Mouse (Mus musculus) neural tube, embryonic 12.5 days (tissue): ENCODE results near the gene Ptprg. TPM values are rescaled to one million over a fixed set of nuclear protein-coding genes. Genes with fewer than 3 reads are reported as not detected.

Experiments used
- ATAC-seq: fragments of 200-750 bp; cut with Nextera tagmentation; 2 replicates; pipeline ENCODE4 v1.8.0; 2017; ENCODE audit warnings: low read depth, mild to moderate bottlenecking, moderate TSS enrichment, moderate library complexity; ENCODE audit not compliant: low FRiP score
- H3K27ac ChIP-seq: fragments of 300-500 bp; sonication (generic); 2 replicates; pipeline ENCODE4 v1.5.1; 2016
- H3K27me3 ChIP-seq: fragments of 300-500 bp; sonication (generic); replicated peaks from 2 replicates; pipeline ENCODE4 v1.6.1; 2016; ENCODE audit warnings: mild to moderate bottlenecking
- H3K36me3 ChIP-seq: fragments of 300-500 bp; sonication (generic); 2 replicates; pipeline ENCODE4 v1.6.1; 2016; ENCODE audit warnings: mild to moderate bottlenecking
- H3K4me1 ChIP-seq: fragments of 300-500 bp; sonication (generic); 2 replicates; pipeline ENCODE4 v1.6.1; 2016
- H3K4me2 ChIP-seq: fragments of 300-500 bp; sonication (generic); replicated peaks from 2 replicates; pipeline ENCODE4 v1.6.1; 2016; ENCODE audit warnings: mild to moderate bottlenecking
- H3K4me3 ChIP-seq: fragments of 300-500 bp; sonication (generic); 2 replicates; pipeline ENCODE4 v1.5.1; 2016
- H3K9ac ChIP-seq: fragments of 300-500 bp; sonication (generic); 2 replicates; pipeline ENCODE4 v1.6.1; 2016; ENCODE audit warnings: mild to moderate bottlenecking
- H3K9me3 ChIP-seq: fragments of 300-500 bp; sonication (generic); 2 replicates; pipeline ENCODE4 v1.6.1; 2016; ENCODE audit warnings: mild to moderate bottlenecking
- WGBS: fragments of 180-500 bp; shearing (Covaris S2); methylation state at CpG from one replicate; pipeline ENCODE4 v1.1.7; 2016; 5-methylcytosine and 5-hydroxymethylcytosine counted together
- polyA plus RNA-seq: library from polyadenylated mRNA; unstranded; fragments of >200 nt; fragmentation: Nextera tagmentation; extraction: Ambion mirVana; gene quantifications from 2 replicates; pipeline ENCODE4 v1.2.1, GENCODE M21; 2016

Gene Ptprg
- 41.8 and 46.4 TPM in 2 replicates for polyA plus RNA-seq

- under 1% methylated on average over 40 of the region's 40 CpGs for WGBS
- Histone ChIP-seq H3K4me1 (peaks cover 13% of the 10 kb centered on the region), H3K4me2 (peak within 1 kb of the TSS; percentile 95), H3K4me3 (peak within 1 kb of the TSS; percentile 78), H3K9me3 (no peaks in the 10 kb centered on the region), H3K9ac (peak within 1 kb of the TSS; percentile 85), H3K27ac (peak within 1 kb of the TSS; percentile 89), H3K36me3 (no peaks in the 10 kb centered on the region), H3K27me3 (no peaks in the 10 kb centered on the region; the same call in 1 of the 2 replicates)
- ATAC-seq: peak; percentile 83
Measured at GRCm38 (mm10) chr14:11553273-11553665, at the start of gene Ptprg. Gene Ptprg, plus strand, starts transcription at chr14:11553532.

- no peaks in the 10 kb centered on the region for H3K4me1 ChIP-seq
- no peaks in the 10 kb centered on the region for H3K27me3 ChIP-seq
- WGBS: 60% methylated on average over 7 of the region's 7 CpGs
- no peak for ATAC-seq
- H3K9ac ChIP-seq: no peak overlapping the region
- no peak overlapping the region for H3K4me3 ChIP-seq
- H3K9me3 ChIP-seq: no peaks in the 10 kb centered on the region
- no peak overlapping the region for H3K27ac ChIP-seq
- H3K36me3 ChIP-seq: no peaks in the 10 kb centered on the region
- H3K4me2 ChIP-seq: no peak overlapping the region
Measured at GRCm38 (mm10) chr14:11503803-11504365, 49.4 kb upstream of the Ptprg start.

GRCm38 (mm10) chr14:11510173-11510572 lies 43.2 kb upstream of the Ptprg start:
- H3K4me1 ChIP-seq: no peaks in the 10 kb centered on the region

GRCm38 (mm10) chr14:11519171-11519570 lies 34.2 kb upstream of the Ptprg start:
- Histone ChIP-seq H3K27ac (no peak overlapping the region), H3K4me1 (no peaks in the 10 kb centered on the region), H3K4me2 (no peak overlapping the region), H3K36me3 (no peaks in the 10 kb centered on the region), H3K9me3 (no peaks in the 10 kb centered on the region), H3K27me3 (no peaks in the 10 kb centered on the region), H3K9ac (no peak overlapping the region), H3K4me3 (no peak overlapping the region)
- WGBS: 94% methylated on average over 2 of the region's 2 CpGs
- no peak for ATAC-seq

More at GRCm38 (mm10) chr14:11510173-11510572, 43.2 kb upstream of the Ptprg start:
- Histone ChIP-seq H3K9ac (no peak overlapping the region), H3K4me3 (no peak overlapping the region), H3K9me3 (no peaks in the 10 kb centered on the region), H3K36me3 (no peaks in the 10 kb centered on the region), H3K27me3 (no peaks in the 10 kb centered on the region), H3K4me2 (no peak overlapping the region), H3K27ac (no peak overlapping the region)
- ATAC-seq: no peak
- 78% methylated on average over 1 of the region's 1 CpGs for WGBS

GRCm38 (mm10) chr14:11523052-11523451 lies 30.3 kb upstream of the Ptprg start:
- no peak overlapping the region for H3K9ac ChIP-seq
- H3K4me2 ChIP-seq: no peak overlapping the region
- H3K4me3 ChIP-seq: no peak overlapping the region
- H3K9me3 ChIP-seq: no peaks in the 10 kb centered on the region
- WGBS: 93% methylated on average over 3 of the region's 3 CpGs
- H3K27me3 ChIP-seq: no peaks in the 10 kb centered on the region
- H3K27ac ChIP-seq: no peak overlapping the region
- H3K4me1 ChIP-seq: no peaks in the 10 kb centered on the region
- ATAC-seq: no peak
- H3K36me3 ChIP-seq: no peaks in the 10 kb centered on the region

- H3K27ac ChIP-seq: no peak overlapping the region
- H3K9ac ChIP-seq: no peak overlapping the region
- no peaks in the 10 kb centered on the region for H3K36me3 ChIP-seq
- H3K4me2 ChIP-seq: no peak overlapping the region
- H3K27me3 ChIP-seq: no peaks in the 10 kb centered on the region
- no peak overlapping the region for H3K4me3 ChIP-seq
- 84% methylated on average over 4 of the region's 4 CpGs for WGBS
- no peak for ATAC-seq
- H3K9me3 ChIP-seq: no peaks in the 10 kb centered on the region
- peaks cover 6% of the 10 kb centered on the region for H3K4me1 ChIP-seq
Measured at GRCm38 (mm10) chr14:11529591-11529990, 23.7 kb upstream of the Ptprg start.

GRCm38 (mm10) chr14:11534456-11534855 lies 18.9 kb upstream of the Ptprg start:
- Histone ChIP-seq H3K27ac (no peak overlapping the region), H3K36me3 (no peaks in the 10 kb centered on the region)
- ATAC-seq: no peak

GRCm38 (mm10) chr14:11536121-11536520 lies 17.2 kb upstream of the Ptprg start:
- WGBS: 81% methylated on average over 5 of the region's 5 CpGs
- peaks cover 9% of the 10 kb centered on the region for H3K4me1 ChIP-seq
- no peak overlapping the region for H3K4me2 ChIP-seq
- ATAC-seq: no peak
- no peaks in the 10 kb centered on the region for H3K9me3 ChIP-seq
- no peak overlapping the region for H3K4me3 ChIP-seq
- no peaks in the 10 kb centered on the region for H3K36me3 ChIP-seq
- H3K27ac ChIP-seq: no peak overlapping the region
- no peak overlapping the region for H3K9ac ChIP-seq
- H3K27me3 ChIP-seq: no peaks in the 10 kb centered on the region

More at GRCm38 (mm10) chr14:11534456-11534855, 18.9 kb upstream of the Ptprg start:
- no peaks in the 10 kb centered on the region for H3K9me3 ChIP-seq
- WGBS: 38% methylated on average over 1 of the region's 1 CpGs
- H3K4me3 ChIP-seq: no peak overlapping the region
- no peak overlapping the region for H3K4me2 ChIP-seq
- H3K4me1 ChIP-seq: peaks cover 9% of the 10 kb centered on the region
- H3K27me3 ChIP-seq: no peaks in the 10 kb centered on the region
- H3K9ac ChIP-seq: no peak overlapping the region

GRCm38 (mm10) chr14:11551892-11552291 lies 1.4 kb upstream of the Ptprg start:
- Histone ChIP-seq H3K27me3 (no peaks in the 10 kb centered on the region; the same call in 1 of the 2 replicates), H3K27ac (no peak overlapping the region), H3K4me3 (peak overlapping the region; percentile 78; the same call in 1 of the 2 replicates), H3K9me3 (no peaks in the 10 kb centered on the region), H3K36me3 (no peaks in the 10 kb centered on the region), H3K4me2 (peak overlapping the region; percentile 95), H3K9ac (no peak overlapping the region), H3K4me1 (peaks cover 11% of the 10 kb centered on the region)
- ATAC-seq: no peak
- 30% methylated on average over 11 of the region's 11 CpGs for WGBS

- ATAC-seq: peak; percentile 10
Measured at GRCm38 (mm10) chr14:11552521-11553272, 635 bp upstream of the Ptprg start.

GRCm38 (mm10) chr14:11553679-11554305 lies 460 bp downstream of the Ptprg start:
- peak; percentile 68 for ATAC-seq
- peaks cover 13% of the 10 kb centered on the region for H3K4me1 ChIP-seq
- WGBS: under 1% methylated on average over 57 of the region's 57 CpGs

More at GRCm38 (mm10) chr14:11552521-11553272, 635 bp upstream of the Ptprg start:
- 2% methylated on average over 33 of the region's 33 CpGs for WGBS
- no peaks in the 10 kb centered on the region; the same call in 1 of the 2 replicates for H3K27me3 ChIP-seq
- peak overlapping the region; percentile 85 for H3K9ac ChIP-seq
- peak overlapping the region; percentile 89; the same call in 1 of the 2 replicates for H3K27ac ChIP-seq
- peak overlapping the region; percentile 78 for H3K4me3 ChIP-seq
- peaks cover 13% of the 10 kb centered on the region for H3K4me1 ChIP-seq
- no peaks in the 10 kb centered on the region for H3K9me3 ChIP-seq
- peak overlapping the region; percentile 95 for H3K4me2 ChIP-seq
- no peaks in the 10 kb centered on the region for H3K36me3 ChIP-seq

More at GRCm38 (mm10) chr14:11553679-11554305, 460 bp downstream of the Ptprg start:
- Histone ChIP-seq H3K27me3 (no peaks in the 10 kb centered on the region; the same call in 1 of the 2 replicates), H3K9me3 (no peaks in the 10 kb centered on the region), H3K36me3 (no peaks in the 10 kb centered on the region), H3K27ac (peak overlapping the region; percentile 89), H3K4me3 (peak overlapping the region; percentile 78), H3K4me2 (peak overlapping the region; percentile 95), H3K9ac (peak overlapping the region; percentile 85)
